In the genomic region with DNA sequence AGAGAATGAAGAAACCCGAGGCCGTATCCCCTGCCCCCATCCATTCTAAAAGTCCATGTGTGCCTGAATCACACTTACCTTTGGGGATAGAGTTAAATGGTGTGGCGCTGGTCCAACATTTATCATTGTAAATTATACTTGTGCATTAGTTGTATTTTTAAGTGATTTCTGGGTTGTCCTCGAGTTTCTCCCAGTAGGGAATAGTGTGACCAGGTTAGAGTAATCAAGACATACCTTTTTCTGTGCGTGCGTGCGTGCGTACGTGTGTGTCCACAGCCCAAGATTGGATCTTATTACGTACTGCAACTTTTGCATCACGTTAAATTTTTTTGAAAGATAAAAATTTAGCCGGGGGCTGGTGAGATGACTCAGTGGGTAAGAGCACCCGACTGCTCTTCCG, we compare ENCODE assay signal across 1 mouse cellular context.
A peak's percentile ranks its signal among the peaks of the same experiment; 100 is the strongest.
TF ChIP-seq lines count a peak whose summit lies in the region.

No protein-coding gene starts in this region.

TF ChIP-seq in MEL, 35 proteins besides CTCF, POLR2A, EP300 and RAD21 (continued from another document):
- TF ChIP-seq KAT2A (conservative IDR thresholded peaks at IDR 0.05; ENCODE audit: low read depth, low read length) (no peak), RCOR1 (IDR thresholded peaks at IDR 0.05; ENCODE audit: low read depth, low read length) (no peak), NELFE (IDR thresholded peaks at IDR 0.05; ENCODE audit: low read depth, low read length) (no peak), ETS1 (IDR thresholded peaks at IDR 0.05; ENCODE audit: low read depth, low read length) (0 out of 2 replicates have a peak, but pooled peaks have one; percentile 12), ZC3H11A (IDR thresholded peaks at IDR 0.05; ENCODE audit: low read depth, low read length) (no peak), ZKSCAN1 (IDR thresholded peaks at IDR 0.05; ENCODE audit: low read depth, low read length) (no peak)
